Mouse (Mus musculus) heart, embryonic 10.5 days (tissue): ENCODE results near the gene Vcan. TPM values are rescaled to one million over a fixed set of nuclear protein-coding genes. Genes with fewer than 3 reads are reported as not detected.

Experiments
- DNase-seq: peaks from one replicate; pipeline ENCODE4 v3.0.0-alpha.2; 2017; ENCODE audit warnings: low spot score
- H3K27ac ChIP-seq: fragments of 300-500 bp; sonication (generic); 2 replicates; pipeline ENCODE4 v1.5.1; 2016; ENCODE audit warnings: mild to moderate bottlenecking
- H3K27me3 ChIP-seq: fragments of 300-500 bp; sonication (generic); 2 replicates; pipeline ENCODE4 v1.6.1; 2016; ENCODE audit warnings: mild to moderate bottlenecking; ENCODE audit not compliant: poor library complexity, insufficient read depth, severe bottlenecking
- H3K36me3 ChIP-seq: fragments of 300-500 bp; sonication (generic); 2 replicates; pipeline ENCODE4 v1.6.1; 2016; ENCODE audit warnings: mild to moderate bottlenecking, moderate library complexity
- H3K4me1 ChIP-seq: fragments of 300-500 bp; sonication (generic); 2 replicates; pipeline ENCODE4 v1.6.1; 2016; ENCODE audit warnings: mild to moderate bottlenecking
- H3K4me3 ChIP-seq: fragments of 300-500 bp; sonication (generic); 2 replicates; pipeline ENCODE4 v1.5.1; 2016; ENCODE audit warnings: mild to moderate bottlenecking, moderate library complexity
- H3K9me3 ChIP-seq: fragments of 300-500 bp; sonication (generic); 2 replicates; pipeline ENCODE4 v1.6.1; 2016; ENCODE audit warnings: mild to moderate bottlenecking, moderate library complexity
- WGBS: fragments of 180-500 bp; shearing (Covaris S2); methylation state at CpG from one replicate; pipeline ENCODE4 v1.1.7; 2016; 5-methylcytosine and 5-hydroxymethylcytosine counted together
- polyA plus RNA-seq: library from polyadenylated mRNA; unstranded; fragments of >200 nt; fragmentation: Nextera tagmentation; extraction: Ambion mirVana; gene quantifications from 2 replicates; pipeline ENCODE4 v1.2.1, GENCODE M21; 2016

The Vcan gene
- polyA plus RNA-seq, 1 experiment from 2014 or later = 109 TPM

DNA sequence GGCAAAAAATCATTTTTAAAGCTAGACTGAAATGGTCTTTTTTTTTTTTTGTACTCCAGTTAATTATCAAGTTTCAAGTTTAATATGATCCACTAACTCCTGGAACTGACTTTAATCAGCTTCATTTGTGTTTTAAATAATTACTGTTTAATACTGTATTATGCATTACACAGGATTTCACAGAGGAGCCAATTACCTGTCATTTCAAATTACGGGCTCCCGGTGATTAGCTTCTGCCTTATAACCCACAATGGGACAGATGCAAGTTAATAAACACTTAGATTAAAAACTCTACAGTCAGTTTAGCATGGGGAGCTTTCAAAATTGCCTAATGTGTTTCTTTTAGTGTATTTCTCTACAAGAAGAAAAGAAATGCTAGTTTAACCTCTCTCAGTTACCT is 96.7 kb downstream of the Vcan start:
- H3K36me3 ChIP-seq = no peaks in the 10 kb centered on the region
- no peak for DNase-seq
- WGBS = 92% methylated on average over 2 of the region's 2 CpGs
- H3K27me3 ChIP-seq = no peaks in the 10 kb centered on the region
- H3K4me3 ChIP-seq = no peak overlapping the region
- H3K27ac ChIP-seq = no peak overlapping the region
- H3K4me1 ChIP-seq = no peaks in the 10 kb centered on the region
- no peaks in the 10 kb centered on the region for H3K9me3 ChIP-seq

DNA sequence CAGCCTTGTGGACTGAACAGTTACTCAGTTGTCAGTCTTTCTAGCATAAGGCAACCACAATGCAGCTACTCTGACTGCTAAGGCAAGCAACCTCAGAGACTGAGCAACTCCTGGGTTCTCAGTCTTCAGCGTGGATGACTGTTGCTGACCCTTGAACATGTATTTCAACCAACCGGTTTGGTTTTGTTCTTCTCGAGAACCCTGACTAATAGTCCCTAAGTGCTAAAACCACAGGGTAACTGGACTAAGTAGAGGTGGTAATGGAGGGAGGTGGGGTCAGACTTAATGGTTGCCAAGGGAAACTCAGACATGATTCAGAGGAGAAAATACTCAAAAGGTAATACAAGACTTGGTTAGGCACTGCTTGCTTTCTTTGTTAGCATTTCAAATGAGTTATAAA is 105.3 kb downstream of the Vcan start:
- Histone ChIP-seq H3K4me3 (no peak overlapping the region), H3K27me3 (no peaks in the 10 kb centered on the region), H3K9me3 (no peaks in the 10 kb centered on the region), H3K4me1 (no peaks in the 10 kb centered on the region), H3K27ac (no peak overlapping the region), H3K36me3 (no peaks in the 10 kb centered on the region)
- no peak for DNase-seq
- 85% methylated on average over 3 of the region's 3 CpGs for WGBS

DNA sequence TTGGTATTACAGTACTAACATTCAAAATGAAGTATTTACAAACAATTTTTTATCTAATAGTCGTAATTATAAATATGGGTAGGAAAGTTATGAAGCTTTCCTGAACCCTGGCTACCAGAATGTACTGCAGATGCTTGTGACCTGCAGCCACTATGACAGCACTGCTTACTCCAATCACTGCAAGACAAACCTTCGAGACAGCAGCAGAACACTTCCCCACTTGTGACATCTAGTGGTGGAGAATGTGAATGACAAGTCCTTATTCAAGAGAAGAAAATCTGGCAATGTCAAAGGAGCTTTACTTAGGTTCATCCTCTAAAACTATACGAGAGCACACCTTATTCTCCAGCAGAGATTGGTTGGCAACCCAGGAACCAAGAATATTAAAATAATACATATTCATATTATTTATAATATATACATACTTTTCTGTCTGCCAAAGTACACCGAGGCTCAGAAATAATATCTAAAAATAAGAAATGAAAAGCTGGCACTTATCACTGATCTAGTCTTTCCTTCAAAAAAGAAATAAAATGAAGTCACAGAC is 108.1 kb downstream of the Vcan start:
- Histone ChIP-seq H3K9me3 (no peaks in the 10 kb centered on the region), H3K4me1 (no peaks in the 10 kb centered on the region), H3K27ac (no peak overlapping the region), H3K4me3 (no peak overlapping the region), H3K27me3 (no peaks in the 10 kb centered on the region), H3K36me3 (no peaks in the 10 kb centered on the region)
- WGBS = 32% methylated on average over 4 of the region's 4 CpGs
- DNase-seq = no peak

DNA sequence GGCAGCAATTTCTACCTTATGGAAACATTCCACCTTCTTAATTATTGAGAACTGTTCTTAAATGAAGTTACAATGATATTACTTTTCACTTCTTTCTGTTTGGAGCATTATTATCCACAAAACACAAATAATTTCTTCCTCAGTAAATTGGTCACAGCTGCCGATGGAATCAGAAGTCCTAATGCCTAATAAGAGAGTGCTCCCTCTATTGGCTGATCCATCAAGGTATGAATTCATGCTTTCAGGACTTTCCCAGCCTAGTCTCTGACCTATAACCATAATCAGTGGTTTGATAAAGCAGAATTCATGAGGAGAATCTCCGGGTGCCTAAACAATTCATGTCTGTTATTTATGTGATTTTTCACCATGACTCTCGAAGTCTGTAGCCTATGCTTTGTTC is 123.2 kb downstream of the Vcan start:
- no peak for DNase-seq
- Histone ChIP-seq H3K27ac (no peak overlapping the region), H3K4me3 (no peak overlapping the region), H3K9me3 (no peaks in the 10 kb centered on the region), H3K27me3 (no peaks in the 10 kb centered on the region), H3K36me3 (no peaks in the 10 kb centered on the region), H3K4me1 (no peaks in the 10 kb centered on the region)
- WGBS = 79% methylated on average over 3 of the region's 3 CpGs

DNA sequence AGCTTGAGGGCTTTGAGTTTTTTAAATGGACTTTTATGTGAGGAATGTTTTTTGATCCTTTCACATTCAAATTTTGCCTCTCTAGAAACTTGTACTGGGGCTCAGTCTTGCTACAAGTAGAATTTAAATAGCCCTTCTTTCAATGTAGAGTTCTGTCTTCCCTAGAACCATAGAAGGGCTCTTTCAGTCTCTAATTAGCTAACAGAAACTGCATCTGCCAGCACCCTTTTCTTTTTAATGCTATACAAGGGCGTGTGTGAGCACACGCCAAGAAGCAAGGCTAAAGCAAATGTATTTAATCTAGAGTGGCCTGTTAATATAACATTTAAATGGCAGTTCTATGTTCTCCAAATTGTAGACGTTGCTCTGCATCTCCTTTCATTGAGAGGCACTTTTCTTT is 134.9 kb downstream of the Vcan start:
- 72% methylated on average over 3 of the region's 3 CpGs for WGBS
- Histone ChIP-seq H3K36me3 (no peaks in the 10 kb centered on the region; the same call in 1 of the 2 replicates), H3K9me3 (no peaks in the 10 kb centered on the region), H3K4me1 (no peaks in the 10 kb centered on the region), H3K4me3 (no peak overlapping the region), H3K27me3 (no peaks in the 10 kb centered on the region), H3K27ac (no peak overlapping the region)
- no peak for DNase-seq

Other genes with a start within 250 kb of the Vcan start
- 62.0 and 87.6 TPM in 2 replicates for gene Hapln1, start 202.7 kb downstream of the Vcan start, polyA plus RNA-seq